Mouse (Mus musculus) cerebellum, adult 2 months (tissue): ENCODE measurements around the gene Actr8. TPM values are rescaled to one million over a fixed set of nuclear protein-coding genes. Genes with fewer than 3 reads are reported as not detected.

Experiments
- DNase-seq, 2 experiments: peaks; one replicate each; pipeline ENCODE4 v3.0.0; 2021
- H3K27ac ChIP-seq: fragments of 200-500 bp; 2 replicates; pipeline ENCODE4 v1.5.1; 2012; ENCODE audit warnings: low read length, control low read depth, inconsistent platforms; ENCODE audit not compliant: insufficient read depth
- H3K27me3 ChIP-seq: fragments of 200-500 bp; 2 replicates; pipeline ENCODE4 v1.6.1; 2012; ENCODE audit warnings: inconsistent platforms, mild to moderate bottlenecking, low read length, moderate library complexity; ENCODE audit not compliant: control insufficient read depth, insufficient read depth
- H3K4me1 ChIP-seq: fragments of 200-500 bp; 2 replicates; pipeline ENCODE4 v1.6.1; 2011; ENCODE audit warnings: low read length; ENCODE audit not compliant: control insufficient read depth, insufficient read depth
- H3K4me3 ChIP-seq: fragments of 200-500 bp; replicated peaks from 2 replicates; pipeline ENCODE3; 2011; ENCODE audit warnings: mild to moderate bottlenecking, low read depth, low read length, control low read depth; ENCODE audit not compliant: insufficient read depth
- CTCF ChIP-seq: fragments of 200-500 bp; IDR thresholded peaks from 2 replicates; pipeline ENCODE4 v1.5.1; 2011; ENCODE audit warnings: low read depth, mild to moderate bottlenecking, control low read depth, low read length, moderate library complexity, borderline replicate concordance; ENCODE audit not compliant: insufficient read depth
- POLR2A ChIP-seq: fragments of 200-500 bp; IDR thresholded peaks from 2 replicates; pipeline ENCODE4 v1.6.1; 2011; ENCODE audit warnings: low read length, control low read depth, borderline replicate concordance; ENCODE audit not compliant: insufficient read depth
- WGBS: fragments of 180-500 bp; shearing (Covaris S2); methylation state at CpG from one replicate; pipeline ENCODE4 v1.1.7; 2018; 5-methylcytosine and 5-hydroxymethylcytosine counted together
- polyA plus RNA-seq: library from polyadenylated mRNA; depleted of rRNA; stranded (reverse); fragments of >200 nt; gene quantifications from 2 replicates; pipeline ENCODE4 v1.2.3, GENCODE M21; 2012

The Actr8 gene
- polyA plus RNA-seq, 1 experiment = 70.9 TPM

DNA sequence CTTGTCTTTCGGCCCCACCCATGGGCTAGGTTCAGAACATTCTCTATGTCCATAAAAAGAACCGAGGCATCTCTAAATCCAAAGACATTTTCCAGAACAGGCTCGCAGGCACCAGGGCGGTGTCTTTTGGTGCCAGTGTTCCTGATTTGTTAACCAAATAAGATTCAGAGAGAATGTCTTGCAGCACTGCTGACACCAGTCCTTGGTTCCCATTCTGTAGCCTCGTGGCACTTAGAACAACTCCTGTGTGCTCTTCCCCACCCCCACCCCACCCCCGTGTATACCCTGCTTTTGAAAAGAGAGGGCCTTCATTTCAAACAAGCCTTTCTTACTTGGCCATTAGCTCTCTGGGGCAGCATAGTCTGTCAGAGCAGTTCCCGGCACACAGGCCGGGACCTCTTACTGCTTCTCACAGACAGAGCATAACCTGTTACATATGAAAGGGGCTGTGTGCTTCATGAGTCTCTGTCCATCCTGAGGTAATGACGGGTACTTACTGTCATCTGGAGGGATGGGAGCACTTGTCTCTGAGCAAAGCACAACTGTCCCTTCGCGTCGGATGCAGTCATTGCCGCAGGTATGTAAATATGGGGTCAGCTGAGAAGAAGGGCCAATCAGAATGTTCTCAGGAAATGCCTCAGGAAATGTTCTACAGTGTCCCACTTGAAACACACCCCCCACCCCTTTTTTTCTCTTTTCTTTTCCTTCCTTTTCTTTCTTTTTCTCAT is 20.8 kb downstream of the Actr8 start:
- 82% methylated on average over 13 of the region's 13 CpGs for WGBS
- DNase-seq = no peak
- H3K4me1 ChIP-seq = no peaks in the 10 kb centered on the region
- H3K27me3 ChIP-seq = no peaks in the 10 kb centered on the region
- TF ChIP-seq POLR2A = no peak
- no peak for TF ChIP-seq CTCF
- H3K4me3 ChIP-seq = no peak overlapping the region
- no peak overlapping the region for H3K27ac ChIP-seq

DNA sequence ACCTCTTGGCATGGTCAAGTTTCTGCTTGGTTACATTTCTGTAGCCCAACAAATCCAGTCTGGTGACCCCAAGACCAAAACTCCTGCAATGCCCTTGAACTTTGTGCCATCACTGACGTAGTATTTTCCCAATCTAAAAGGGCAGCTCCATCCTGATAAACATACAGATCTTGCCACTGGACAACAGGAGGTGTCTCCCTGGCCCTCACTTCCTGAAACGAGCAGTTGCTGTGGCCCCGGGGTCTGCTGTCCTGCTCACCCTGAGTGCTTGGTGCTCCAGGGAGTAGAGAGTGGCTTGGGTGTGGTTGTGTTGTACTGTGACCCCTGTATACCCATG is 21.3 kb downstream of the Actr8 start:
- Histone ChIP-seq H3K27ac (no peak overlapping the region), H3K4me1 (no peaks in the 10 kb centered on the region), H3K4me3 (no peak overlapping the region), H3K27me3 (no peaks in the 10 kb centered on the region)
- WGBS = 92% methylated on average over 3 of the region's 3 CpGs
- DNase-seq = no peak
- TF ChIP-seq POLR2A = no peak
- TF ChIP-seq CTCF = no peak

GRCm38 (mm10) chr14:30008733-30009575 is 30.8 kb downstream of the Actr8 start, which contains the start of the genes Il17rb and Chdh:
TSS of gene Il17rb (minus strand) at chr14:30008896.
TSS of gene Chdh (plus strand) at chr14:30009023.
- WGBS = 11% methylated on average over 54 of the region's 54 CpGs
- TF ChIP-seq POLR2A = no peak
- TF ChIP-seq CTCF = no peak
- H3K4me1 ChIP-seq = peaks cover 3% of the 10 kb centered on the region; the same call in 1 of the 2 replicates
- peak within 1 kb of the TSS; percentile 39 for H3K4me3 ChIP-seq
- peak; percentile 44 to 51 for DNase-seq
- H3K27me3 ChIP-seq = no peaks in the 10 kb centered on the region
- H3K27ac ChIP-seq = peak within 1 kb of the TSS; percentile 4; the same call in 1 of the 2 replicates

- Histone ChIP-seq H3K4me1 (peaks cover 3% of the 10 kb centered on the region; the same call in 1 of the 2 replicates), H3K27me3 (no peaks in the 10 kb centered on the region), H3K4me3 (no peak overlapping the region), H3K27ac (peak overlapping the region; percentile 11; the same call in 1 of the 2 replicates)
- DNase-seq = peak in 1 of 2 experiments; percentile 33
- TF ChIP-seq POLR2A (no peak), CTCF (no peak)
- WGBS = 34% methylated on average over 10 of the region's 10 CpGs
Observed at GRCm38 (mm10) chr14:30009864-30010560, 31.9 kb downstream of the Actr8 start.

- Histone ChIP-seq H3K27me3 (no peaks in the 10 kb centered on the region), H3K4me1 (peaks cover 3% of the 10 kb centered on the region; the same call in 1 of the 2 replicates), H3K27ac (no peak overlapping the region), H3K4me3 (no peak overlapping the region)
- TF ChIP-seq POLR2A = no peak
- TF ChIP-seq CTCF = no peak
- 53% methylated on average over 10 of the region's 10 CpGs for WGBS
- DNase-seq = peak in 1 of 2 experiments; percentile 38
Observed at GRCm38 (mm10) chr14:30011886-30012560, 33.9 kb downstream of the Actr8 start.

- TF ChIP-seq POLR2A = no peak
- TF ChIP-seq CTCF = no peak
- peaks cover 9% of the 10 kb centered on the region; the same call in 1 of the 2 replicates for H3K4me1 ChIP-seq
- no peak overlapping the region for H3K4me3 ChIP-seq
- no peak overlapping the region for H3K27ac ChIP-seq
- no peaks in the 10 kb centered on the region for H3K27me3 ChIP-seq
- WGBS = 81% methylated on average over 10 of the region's 10 CpGs
- DNase-seq = no peak
Observed at GRCm38 (mm10) chr14:30014487-30014886, 36.4 kb downstream of the Actr8 start.

DNA sequence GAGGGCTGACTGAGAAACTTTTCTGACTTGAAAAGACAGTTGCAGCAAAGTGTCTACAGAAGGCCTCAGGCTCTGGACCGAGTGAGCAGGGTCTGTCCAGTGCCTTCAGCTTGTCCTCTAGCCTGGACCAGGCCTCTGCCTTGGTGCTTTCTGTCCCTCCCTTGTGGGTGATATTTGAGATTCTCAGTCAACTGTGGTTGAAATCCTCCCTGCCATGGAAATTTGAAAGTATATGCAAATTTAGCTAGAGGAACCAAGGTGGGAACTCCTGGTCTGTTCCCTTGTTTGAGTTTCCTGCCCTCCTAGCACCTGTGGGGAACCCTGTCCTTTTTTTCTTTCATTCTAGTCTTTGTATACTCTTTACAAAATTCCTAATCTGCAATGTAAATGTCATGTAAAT is 36.9 kb downstream of the Actr8 start:
- H3K4me3 ChIP-seq = no peak overlapping the region
- DNase-seq = no peak
- H3K27me3 ChIP-seq = no peaks in the 10 kb centered on the region
- H3K4me1 ChIP-seq = peaks cover 7% of the 10 kb centered on the region; the same call in 1 of the 2 replicates
- 89% methylated on average over 1 of the region's 1 CpGs for WGBS
- H3K27ac ChIP-seq = no peak overlapping the region
- TF ChIP-seq CTCF = no peak
- TF ChIP-seq POLR2A = no peak
